Mouse (Mus musculus): ENCODE results near the gene Adamtsl1. TPM values are rescaled to one million over a fixed set of nuclear protein-coding genes. Genes with fewer than 3 reads are reported as not detected.

Adamtsl1 gene
- polyA plus RNA-seq, 1 experiment: not detected

- H3K27ac ChIP-seq (ENCODE audit: control insufficient read depth, insufficient read depth, low read depth, low read length, poor library complexity): no peak overlapping the region
- TF ChIP-seq CTCF (IDR thresholded peaks at IDR 0.05; ENCODE audit: control insufficient read depth, insufficient read depth, low read length) (no peak), POLR2A (IDR thresholded peaks at IDR 0.05; ENCODE audit: borderline replicate concordance, control insufficient read depth, low read depth, low read length) (no peak)
- 65% methylated on average over 8 of the region's 8 CpGs for WGBS
- H3K4me1 ChIP-seq (ENCODE audit: control insufficient read depth, insufficient read depth, low read length): no peaks in the 10 kb centered on the region
- H3K4me3 ChIP-seq (replicated peaks; ENCODE audit: control insufficient read depth, low read depth, low read length): no peak overlapping the region
These were observed 340.5 kb downstream of the Adamtsl1 start for GRCm38 (mm10) chr4:85854507-85854906.

DNA sequence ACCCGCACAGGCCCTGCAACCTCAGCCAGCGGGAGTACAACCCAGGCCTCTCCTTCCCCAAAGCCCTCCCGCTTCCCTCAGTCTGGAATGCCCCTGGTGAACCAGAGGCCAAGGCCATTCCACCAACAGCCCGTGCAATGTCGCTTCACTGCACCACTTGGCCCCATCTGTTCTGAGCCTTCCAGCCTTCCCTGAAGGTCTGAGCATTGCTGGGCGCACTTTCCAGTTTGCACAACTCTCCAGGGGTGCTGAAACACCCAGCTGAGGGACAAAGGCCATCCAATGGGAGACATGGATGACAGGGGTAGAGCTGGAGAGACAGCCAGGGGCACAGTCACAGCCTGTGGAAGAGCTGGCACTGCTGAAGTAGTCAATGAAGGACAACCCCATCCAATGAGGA is 365.4 kb downstream of the Adamtsl1 start:
- WGBS: 75% methylated on average over 6 of the region's 6 CpGs
- Histone ChIP-seq H3K27ac (ENCODE audit: control insufficient read depth, insufficient read depth, low read depth, low read length, poor library complexity) (no peak overlapping the region), H3K4me3 (replicated peaks; ENCODE audit: control insufficient read depth, low read depth, low read length) (no peak overlapping the region), H3K4me1 (ENCODE audit: control insufficient read depth, insufficient read depth, low read length) (no peaks in the 10 kb centered on the region)
- no peak for TF ChIP-seq CTCF (IDR thresholded peaks at IDR 0.05; ENCODE audit: control insufficient read depth, insufficient read depth, low read length)
- TF ChIP-seq POLR2A (IDR thresholded peaks at IDR 0.05; ENCODE audit: borderline replicate concordance, control insufficient read depth, low read depth, low read length): no peak

- WGBS: 72% methylated on average over 4 of the region's 4 CpGs
- H3K4me3 ChIP-seq (replicated peaks; ENCODE audit: control insufficient read depth, low read depth, low read length): no peak overlapping the region
- no peak for TF ChIP-seq POLR2A (IDR thresholded peaks at IDR 0.05; ENCODE audit: borderline replicate concordance, control insufficient read depth, low read depth, low read length)
- TF ChIP-seq CTCF (IDR thresholded peaks at IDR 0.05; ENCODE audit: control insufficient read depth, insufficient read depth, low read length): no peak
- H3K27ac ChIP-seq (ENCODE audit: control insufficient read depth, insufficient read depth, low read depth, low read length, poor library complexity): no peak overlapping the region
- no peaks in the 10 kb centered on the region for H3K4me1 ChIP-seq (ENCODE audit: control insufficient read depth, insufficient read depth, low read length)
These were observed 367.3 kb downstream of the Adamtsl1 start for GRCm38 (mm10) chr4:85881318-85881717.

DNA sequence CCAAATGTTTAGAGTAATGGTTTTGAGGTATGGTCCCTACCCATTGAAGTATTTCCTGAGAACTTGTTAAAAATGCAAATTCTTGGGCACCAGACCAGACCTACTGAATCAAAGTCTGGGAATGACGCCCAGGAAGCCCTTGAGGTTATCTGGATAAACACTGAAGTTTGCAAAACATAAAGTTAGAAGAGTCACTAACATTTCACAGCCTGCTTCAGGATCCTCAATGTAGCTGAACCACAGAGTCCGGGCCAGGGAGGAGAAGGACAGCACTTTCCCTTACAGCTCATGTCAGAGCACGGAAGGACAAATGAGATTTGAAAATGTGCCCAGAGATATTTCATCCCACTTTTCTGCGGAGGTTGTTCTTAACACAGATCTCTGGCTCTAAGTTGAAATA is 370.1 kb downstream of the Adamtsl1 start:
- 78% methylated on average over 4 of the region's 4 CpGs for WGBS
- Histone ChIP-seq H3K4me1 (ENCODE audit: control insufficient read depth, insufficient read depth, low read length) (no peaks in the 10 kb centered on the region), H3K27ac (ENCODE audit: control insufficient read depth, insufficient read depth, low read depth, low read length, poor library complexity) (no peak overlapping the region), H3K4me3 (replicated peaks; ENCODE audit: control insufficient read depth, low read depth, low read length) (no peak overlapping the region)
- TF ChIP-seq POLR2A (IDR thresholded peaks at IDR 0.05; ENCODE audit: borderline replicate concordance, control insufficient read depth, low read depth, low read length) (no peak), CTCF (IDR thresholded peaks at IDR 0.05; ENCODE audit: control insufficient read depth, insufficient read depth, low read length) (no peak)

DNA sequence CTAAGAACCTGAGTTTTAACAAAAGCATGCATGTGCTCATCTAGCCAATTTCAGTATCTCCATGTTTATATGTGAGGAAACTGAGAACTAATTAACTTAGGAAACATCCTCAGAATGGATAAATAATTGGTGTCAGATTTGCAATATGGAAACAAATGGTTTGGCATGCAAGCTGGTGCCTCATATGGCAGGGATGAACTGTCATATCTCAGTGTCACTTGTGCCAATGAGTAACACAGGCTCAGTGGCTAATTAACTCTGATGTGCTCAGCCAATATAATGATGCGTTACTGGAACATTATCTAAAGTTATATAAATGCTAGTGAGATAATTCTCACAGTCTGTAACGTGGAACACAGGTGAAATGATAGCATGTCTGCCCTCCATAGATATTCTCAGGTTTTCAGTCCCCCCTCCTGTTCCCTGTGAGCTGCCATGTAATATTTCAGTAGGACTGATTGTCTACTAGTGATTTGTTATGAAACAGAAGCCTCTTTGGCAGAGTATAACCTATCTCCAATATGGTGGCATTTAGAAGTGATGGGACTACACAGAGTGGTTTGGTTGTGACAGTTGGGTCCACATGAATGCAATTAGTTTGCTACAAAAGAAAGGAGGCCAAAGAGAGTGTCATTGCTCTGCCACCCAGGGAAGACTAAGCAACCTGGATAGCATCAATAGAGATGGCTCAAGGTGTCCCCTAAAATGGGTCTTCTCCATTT is 376.1 kb downstream of the Adamtsl1 start:
- no peak overlapping the region for H3K4me3 ChIP-seq (replicated peaks; ENCODE audit: control insufficient read depth, low read depth, low read length)
- WGBS: 63% methylated on average over 2 of the region's 2 CpGs
- TF ChIP-seq CTCF (IDR thresholded peaks at IDR 0.05; ENCODE audit: control insufficient read depth, insufficient read depth, low read length) (no peak), POLR2A (IDR thresholded peaks at IDR 0.05; ENCODE audit: borderline replicate concordance, control insufficient read depth, low read depth, low read length) (no peak)
- H3K4me1 ChIP-seq (ENCODE audit: control insufficient read depth, insufficient read depth, low read length): no peaks in the 10 kb centered on the region
- no peak overlapping the region for H3K27ac ChIP-seq (ENCODE audit: control insufficient read depth, insufficient read depth, low read depth, low read length, poor library complexity)

DNA sequence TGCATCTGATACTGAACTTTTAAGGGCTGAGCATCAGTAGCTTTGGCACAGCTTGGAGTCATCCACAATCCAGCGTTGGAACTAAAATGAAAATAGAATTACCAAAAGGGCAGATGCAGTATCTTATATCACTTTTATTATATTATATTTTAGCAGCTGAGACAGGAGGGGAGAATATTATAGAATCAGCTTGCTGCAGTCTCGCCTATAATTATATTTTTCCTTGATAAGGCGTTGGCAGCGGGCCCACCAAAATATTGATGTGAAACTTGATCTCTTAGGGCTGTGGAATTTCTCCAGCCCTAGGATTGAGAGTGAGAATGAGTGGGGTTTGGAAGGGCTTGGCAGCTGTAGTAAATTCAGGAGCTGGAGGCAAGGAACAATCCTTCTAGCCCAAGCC is 387.3 kb downstream of the Adamtsl1 start:
- TF ChIP-seq POLR2A (IDR thresholded peaks at IDR 0.05; ENCODE audit: borderline replicate concordance, control insufficient read depth, low read depth, low read length): no peak
- no peak for TF ChIP-seq CTCF (IDR thresholded peaks at IDR 0.05; ENCODE audit: control insufficient read depth, insufficient read depth, low read length)
- no peak overlapping the region for H3K4me3 ChIP-seq (replicated peaks; ENCODE audit: control insufficient read depth, low read depth, low read length)
- 80% methylated on average over 4 of the region's 4 CpGs for WGBS
- H3K4me1 ChIP-seq (ENCODE audit: control insufficient read depth, insufficient read depth, low read length): no peaks in the 10 kb centered on the region
- H3K27ac ChIP-seq (ENCODE audit: control insufficient read depth, insufficient read depth, low read depth, low read length, poor library complexity): no peak overlapping the region

DNA sequence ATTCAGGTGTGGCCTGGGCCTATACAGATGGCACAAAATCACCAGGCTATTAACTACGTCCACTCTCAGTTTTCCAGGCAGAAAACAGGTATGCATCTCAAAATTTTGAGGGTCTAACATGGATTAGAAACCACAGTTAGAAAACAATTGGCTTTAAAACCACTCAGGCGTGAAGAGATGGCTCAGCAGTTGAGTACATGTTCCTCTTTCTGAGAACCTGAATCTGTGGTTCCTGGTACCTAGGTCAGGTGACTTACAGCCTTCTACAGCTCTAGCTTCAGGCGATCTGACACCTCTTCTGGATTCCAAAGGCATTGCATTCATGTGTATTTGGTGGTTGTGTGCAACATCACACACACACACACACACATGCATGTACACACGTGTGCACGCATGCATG is 390.2 kb downstream of the Adamtsl1 start:
- H3K4me3 ChIP-seq (replicated peaks; ENCODE audit: control insufficient read depth, low read depth, low read length): no peak overlapping the region
- H3K4me1 ChIP-seq (ENCODE audit: control insufficient read depth, insufficient read depth, low read length): no peaks in the 10 kb centered on the region
- 68% methylated on average over 5 of the region's 5 CpGs for WGBS
- TF ChIP-seq CTCF (IDR thresholded peaks at IDR 0.05; ENCODE audit: control insufficient read depth, insufficient read depth, low read length) (no peak), POLR2A (IDR thresholded peaks at IDR 0.05; ENCODE audit: borderline replicate concordance, control insufficient read depth, low read depth, low read length) (no peak)
- no peak overlapping the region for H3K27ac ChIP-seq (ENCODE audit: control insufficient read depth, insufficient read depth, low read depth, low read length, poor library complexity)

DNA sequence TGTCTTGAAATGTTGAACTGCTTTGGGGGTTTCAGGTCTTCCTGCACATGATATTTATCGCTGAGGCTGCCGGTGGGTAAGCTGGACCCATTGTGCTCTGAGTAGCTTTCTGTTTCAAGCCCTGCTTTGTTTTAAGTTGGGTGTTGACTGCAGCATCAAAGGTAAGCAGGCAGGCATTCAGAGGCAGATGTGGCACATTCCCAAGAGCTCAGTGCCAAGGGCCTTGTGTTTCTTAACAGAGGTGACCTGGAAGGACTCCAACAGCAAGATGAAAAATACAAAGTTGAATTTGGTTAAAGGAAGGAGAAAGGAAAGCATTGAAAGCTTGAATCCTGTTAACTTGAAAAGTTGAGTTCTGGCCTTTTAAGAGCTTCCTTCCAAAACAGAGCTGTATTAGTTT is 402.1 kb downstream of the Adamtsl1 start:
- no peaks in the 10 kb centered on the region for H3K4me1 ChIP-seq (ENCODE audit: control insufficient read depth, insufficient read depth, low read length)
- TF ChIP-seq CTCF (IDR thresholded peaks at IDR 0.05; ENCODE audit: control insufficient read depth, insufficient read depth, low read length) (no peak), POLR2A (IDR thresholded peaks at IDR 0.05; ENCODE audit: borderline replicate concordance, control insufficient read depth, low read depth, low read length) (no peak)
- H3K4me3 ChIP-seq (replicated peaks; ENCODE audit: control insufficient read depth, low read depth, low read length): no peak overlapping the region
- no peak overlapping the region for H3K27ac ChIP-seq (ENCODE audit: control insufficient read depth, insufficient read depth, low read depth, low read length, poor library complexity)
- 61% methylated on average over 2 of the region's 2 CpGs for WGBS

GRCm38 (mm10) chr4:85918366-85918765 is 404.4 kb downstream of the Adamtsl1 start:
- Histone ChIP-seq H3K27ac (ENCODE audit: control insufficient read depth, insufficient read depth, low read depth, low read length, poor library complexity) (no peak overlapping the region), H3K4me1 (ENCODE audit: control insufficient read depth, insufficient read depth, low read length) (no peaks in the 10 kb centered on the region), H3K4me3 (replicated peaks; ENCODE audit: control insufficient read depth, low read depth, low read length) (no peak overlapping the region)
- TF ChIP-seq POLR2A (IDR thresholded peaks at IDR 0.05; ENCODE audit: borderline replicate concordance, control insufficient read depth, low read depth, low read length) (no peak), CTCF (IDR thresholded peaks at IDR 0.05; ENCODE audit: control insufficient read depth, insufficient read depth, low read length) (no peak)
- WGBS: 68% methylated on average over 4 of the region's 4 CpGs

Measured in bone marrow, adult 2 months (tissue).